Mouse (Mus musculus): ENCODE measurements at regions not wholly inside any gene's neighbourhood (a gene's known extent, or its start where the extent isn't known, plus 50 kb on each side); places are given as distances from the start of the nearest gene placed in this dataset.
"Not testable (repeated sequence)": the region's sequence is repeated elsewhere in the genome, so short reads cannot be mapped to it uniquely, and the experiment has no call there.

DNA sequence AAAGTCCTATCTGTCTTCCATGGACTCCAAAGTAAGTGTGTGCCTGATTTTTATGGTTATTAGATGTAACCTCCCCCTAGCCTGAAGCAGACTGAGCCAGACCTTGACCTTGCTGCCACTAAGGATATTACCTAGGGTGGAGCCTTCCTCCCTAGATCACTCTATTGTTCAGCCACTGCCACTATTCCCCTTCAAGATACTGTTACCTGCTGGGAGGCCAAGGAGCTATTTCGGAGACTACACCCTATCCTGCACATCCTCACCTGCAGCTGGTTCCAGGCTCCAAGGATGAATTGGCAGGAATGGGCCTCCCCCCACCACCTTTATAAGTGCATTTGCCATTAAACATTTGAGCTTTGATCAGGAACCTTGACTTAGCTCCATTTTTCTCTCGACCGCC, 769.4 kb downstream of the Efna5 start:
- WGBS = 84% methylated on average over 3 of the region's 3 CpGs

DNA sequence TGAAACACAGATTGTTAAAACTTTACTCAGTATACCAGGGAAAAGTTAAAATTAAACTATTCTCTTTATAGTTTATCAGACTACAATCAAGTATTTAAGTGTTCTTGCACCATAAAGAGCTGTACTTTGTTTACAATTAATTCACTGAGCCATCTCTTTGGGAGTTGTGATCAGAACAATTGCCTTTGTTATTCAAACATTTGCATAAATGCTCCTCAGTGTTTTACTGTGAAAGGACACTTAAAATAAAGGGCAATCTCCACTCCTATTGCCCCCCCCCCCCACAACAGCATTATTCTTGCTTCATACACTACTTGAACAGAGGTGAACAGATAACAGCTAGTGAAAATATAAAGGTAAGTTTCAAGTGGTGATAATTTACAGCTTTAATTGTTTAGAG, 772.1 kb downstream of the Efna5 start:
- Histone ChIP-seq H3K27me3 (ENCODE audit: control insufficient read depth, insufficient read depth, low read length) (no peaks in the 10 kb centered on the region), H3K36me3 (ENCODE audit: control insufficient read depth, insufficient read depth, low read length) (no peaks in the 10 kb centered on the region), H3K4me3 (ENCODE audit: low read depth, low read length) (no peak overlapping the region), H3K4me1 (ENCODE audit: control insufficient read depth, insufficient read depth, low read length) (no peaks in the 10 kb centered on the region), H3K27ac (ENCODE audit: low read depth, low read length) (no peak overlapping the region), H3K4me2 (no peak overlapping the region), H3K9me3 (ENCODE audit: control insufficient read depth, low read length) (no peaks in the 10 kb centered on the region), H3K9ac (ENCODE audit: low read length) (no peak overlapping the region)
- ATAC-seq (ENCODE audit: low FRiP score) = no peak
- DNase-seq (ENCODE audit: low spot score, missing footprints) = no peak

More for the DNA sequence above, 769.4 kb downstream of the Efna5 start:
- DNase-seq (ENCODE audit: low spot score, missing footprints); ATAC-seq (ENCODE audit: low FRiP score); H3K27me3 ChIP-seq (ENCODE audit: control insufficient read depth, insufficient read depth, low read length); H3K9me3 ChIP-seq (ENCODE audit: control insufficient read depth, low read length); H3K4me3 ChIP-seq (ENCODE audit: low read depth, low read length); H3K27ac ChIP-seq (ENCODE audit: low read depth, low read length); H3K36me3 ChIP-seq (ENCODE audit: control insufficient read depth, insufficient read depth, low read length); H3K4me1 ChIP-seq (ENCODE audit: control insufficient read depth, insufficient read depth, low read length); H3K4me2 ChIP-seq; H3K9ac ChIP-seq (ENCODE audit: low read length): not testable (repeated sequence)

DNA sequence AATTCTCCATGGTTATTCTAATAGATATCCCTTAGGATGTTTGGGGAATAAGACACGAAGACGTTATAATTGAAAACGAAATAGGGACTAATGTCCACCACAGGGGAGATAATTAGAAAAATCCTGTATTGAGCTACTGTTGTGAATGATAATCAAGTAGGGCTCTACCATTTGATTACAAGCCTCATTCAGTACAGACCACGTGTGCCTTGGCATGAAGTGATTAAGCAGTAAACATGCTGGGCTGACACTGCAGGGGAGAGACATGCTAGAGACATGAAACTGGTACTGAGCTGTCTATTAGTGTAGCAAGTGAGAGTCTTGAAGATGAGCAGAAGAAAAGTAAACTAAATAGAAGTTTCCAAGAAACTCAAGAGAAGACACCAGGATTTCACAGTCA, 797.8 kb downstream of the Efna5 start:
- H3K27ac ChIP-seq (ENCODE audit: low read depth, low read length) = no peak overlapping the region
- no peak overlapping the region for H3K4me2 ChIP-seq
- 76% methylated on average over 4 of the region's 4 CpGs for WGBS
- H3K9me3 ChIP-seq (ENCODE audit: control insufficient read depth, low read length) = no peaks in the 10 kb centered on the region
- no peak overlapping the region for H3K9ac ChIP-seq (ENCODE audit: low read length)
- ATAC-seq (ENCODE audit: low FRiP score) (no peak), DNase-seq (ENCODE audit: low spot score, missing footprints) (no peak)
- H3K4me1 ChIP-seq (ENCODE audit: control insufficient read depth, insufficient read depth, low read length) = no peaks in the 10 kb centered on the region
- no peaks in the 10 kb centered on the region for H3K27me3 ChIP-seq (ENCODE audit: control insufficient read depth, insufficient read depth, low read length)
- no peaks in the 10 kb centered on the region for H3K36me3 ChIP-seq (ENCODE audit: control insufficient read depth, insufficient read depth, low read length)
- no peak overlapping the region for H3K4me3 ChIP-seq (ENCODE audit: low read depth, low read length)

DNA sequence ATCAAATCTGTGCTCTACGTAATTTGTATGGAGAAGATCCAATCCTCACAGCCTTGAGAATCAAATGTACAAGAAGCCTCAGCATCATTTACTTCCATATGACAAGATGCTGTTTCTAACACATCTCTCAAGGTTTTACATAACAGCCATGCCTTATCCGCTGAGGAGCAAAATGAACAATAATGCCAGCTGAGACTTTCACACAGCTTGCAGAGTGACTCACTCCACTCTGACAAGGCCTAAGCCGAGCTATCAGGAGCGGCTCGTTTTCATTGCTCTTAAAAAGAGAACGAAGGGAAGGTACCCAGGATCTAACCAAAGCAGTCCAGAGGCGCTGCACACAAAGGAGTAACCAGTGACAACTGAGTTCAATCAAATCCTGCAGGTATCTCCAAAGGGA, 803.5 kb downstream of the Efna5 start:
- Histone ChIP-seq H3K9me3 (ENCODE audit: control insufficient read depth, low read length) (no peaks in the 10 kb centered on the region), H3K27ac (ENCODE audit: low read depth, low read length) (no peak overlapping the region), H3K4me2 (no peak overlapping the region), H3K4me3 (ENCODE audit: low read depth, low read length) (no peak overlapping the region), H3K4me1 (ENCODE audit: control insufficient read depth, insufficient read depth, low read length) (no peaks in the 10 kb centered on the region), H3K36me3 (ENCODE audit: control insufficient read depth, insufficient read depth, low read length) (no peaks in the 10 kb centered on the region), H3K9ac (ENCODE audit: low read length) (no peak overlapping the region), H3K27me3 (ENCODE audit: control insufficient read depth, insufficient read depth, low read length) (no peaks in the 10 kb centered on the region)
- DNase-seq (ENCODE audit: low spot score, missing footprints) (no peak), ATAC-seq (ENCODE audit: low FRiP score) (no peak)
- WGBS = 79% methylated on average over 7 of the region's 7 CpGs

DNA sequence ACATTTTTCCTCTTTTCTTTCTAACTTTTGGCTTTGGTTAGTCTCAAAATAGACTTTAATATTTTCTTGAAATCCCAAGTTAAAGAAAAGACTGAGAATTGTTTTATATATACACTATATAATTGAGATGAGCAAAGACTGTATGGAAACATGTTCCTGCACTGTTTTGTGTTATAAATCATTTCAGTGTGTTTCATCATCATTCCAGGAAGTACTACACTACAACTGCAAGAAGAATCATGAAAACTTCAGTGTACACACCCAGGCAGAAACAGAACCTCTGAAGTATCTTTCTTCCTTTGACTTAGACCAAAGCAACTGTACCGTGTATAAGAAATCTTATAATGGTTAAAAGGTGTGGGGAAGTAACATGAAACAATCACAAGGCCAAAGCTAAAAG, 816.2 kb downstream of the Efna5 start:
- ATAC-seq (ENCODE audit: low FRiP score) (no peak), DNase-seq (ENCODE audit: low spot score, missing footprints) (no peak)
- H3K4me1 ChIP-seq (ENCODE audit: control insufficient read depth, insufficient read depth, low read length) = no peaks in the 10 kb centered on the region
- H3K4me3 ChIP-seq (ENCODE audit: low read depth, low read length) = no peak overlapping the region
- H3K9me3 ChIP-seq (ENCODE audit: control insufficient read depth, low read length) = no peaks in the 10 kb centered on the region
- WGBS = 86% methylated on average over 1 of the region's 1 CpGs
- H3K4me2 ChIP-seq = no peak overlapping the region
- H3K9ac ChIP-seq (ENCODE audit: low read length) = no peak overlapping the region
- H3K27ac ChIP-seq (ENCODE audit: low read depth, low read length) = no peak overlapping the region
- H3K27me3 ChIP-seq (ENCODE audit: control insufficient read depth, insufficient read depth, low read length) = no peaks in the 10 kb centered on the region
- no peaks in the 10 kb centered on the region for H3K36me3 ChIP-seq (ENCODE audit: control insufficient read depth, insufficient read depth, low read length)

DNA sequence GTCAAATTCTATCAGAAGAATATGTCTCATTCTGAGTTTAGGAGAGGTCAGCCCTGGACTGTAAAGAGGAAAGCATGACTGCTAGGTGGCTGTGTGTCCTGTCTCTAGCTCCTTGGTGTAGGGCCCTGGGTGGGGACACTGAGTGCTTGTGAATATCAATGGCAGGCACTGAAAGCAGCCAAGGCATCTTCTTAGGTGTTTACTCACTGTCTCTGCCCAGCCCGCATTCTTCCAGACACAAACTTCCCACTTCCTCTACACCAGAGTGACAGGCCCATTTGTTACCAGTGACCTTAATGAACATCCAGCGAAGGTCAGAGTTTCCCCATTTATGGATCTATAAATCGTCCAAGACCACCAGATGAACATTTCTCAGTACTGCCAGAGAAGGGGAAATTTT, 823.1 kb downstream of the Efna5 start:
- Histone ChIP-seq H3K9ac (ENCODE audit: low read length) (no peak overlapping the region), H3K27ac (ENCODE audit: low read depth, low read length) (no peak overlapping the region), H3K27me3 (ENCODE audit: control insufficient read depth, insufficient read depth, low read length) (no peaks in the 10 kb centered on the region), H3K4me3 (ENCODE audit: low read depth, low read length) (no peak overlapping the region), H3K4me2 (no peak overlapping the region), H3K4me1 (ENCODE audit: control insufficient read depth, insufficient read depth, low read length) (no peaks in the 10 kb centered on the region), H3K36me3 (ENCODE audit: control insufficient read depth, insufficient read depth, low read length) (no peaks in the 10 kb centered on the region), H3K9me3 (ENCODE audit: control insufficient read depth, low read length) (no peaks in the 10 kb centered on the region)
- ATAC-seq (ENCODE audit: low FRiP score) (no peak), DNase-seq (ENCODE audit: low spot score, missing footprints) (no peak)
- 75% methylated on average over 3 of the region's 3 CpGs for WGBS

DNA sequence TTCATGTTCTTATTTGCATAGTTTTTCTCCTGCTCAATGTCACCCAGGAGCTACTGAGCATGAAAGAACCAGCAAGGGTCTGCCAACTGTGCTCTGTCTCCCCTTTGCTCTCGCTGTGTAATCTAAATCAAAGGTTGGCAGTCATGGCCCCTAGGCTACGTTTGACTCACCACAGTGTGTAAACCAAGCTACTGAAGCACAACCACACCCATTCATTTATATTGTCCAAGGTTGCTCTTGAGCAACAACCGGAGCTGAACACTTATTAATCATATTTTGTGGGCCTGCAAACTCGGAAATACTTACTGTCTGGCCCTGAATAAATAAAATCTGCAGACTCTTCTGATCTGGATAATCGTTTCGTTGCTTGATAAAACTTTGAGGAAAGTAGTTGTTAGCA, 826.3 kb downstream of the Efna5 start:
- H3K27me3 ChIP-seq (ENCODE audit: control insufficient read depth, insufficient read depth, low read length) = no peaks in the 10 kb centered on the region
- WGBS = 68% methylated on average over 6 of the region's 6 CpGs
- DNase-seq (ENCODE audit: low spot score, missing footprints) (no peak), ATAC-seq (ENCODE audit: low FRiP score) (no peak)
- H3K4me2 ChIP-seq = no peak overlapping the region
- no peak overlapping the region for H3K27ac ChIP-seq (ENCODE audit: low read depth, low read length)
- H3K9me3 ChIP-seq (ENCODE audit: control insufficient read depth, low read length) = no peaks in the 10 kb centered on the region
- no peak overlapping the region for H3K9ac ChIP-seq (ENCODE audit: low read length)
- H3K4me1 ChIP-seq (ENCODE audit: control insufficient read depth, insufficient read depth, low read length) = no peaks in the 10 kb centered on the region
- H3K4me3 ChIP-seq (ENCODE audit: low read depth, low read length) = no peak overlapping the region
- no peaks in the 10 kb centered on the region for H3K36me3 ChIP-seq (ENCODE audit: control insufficient read depth, insufficient read depth, low read length)

DNA sequence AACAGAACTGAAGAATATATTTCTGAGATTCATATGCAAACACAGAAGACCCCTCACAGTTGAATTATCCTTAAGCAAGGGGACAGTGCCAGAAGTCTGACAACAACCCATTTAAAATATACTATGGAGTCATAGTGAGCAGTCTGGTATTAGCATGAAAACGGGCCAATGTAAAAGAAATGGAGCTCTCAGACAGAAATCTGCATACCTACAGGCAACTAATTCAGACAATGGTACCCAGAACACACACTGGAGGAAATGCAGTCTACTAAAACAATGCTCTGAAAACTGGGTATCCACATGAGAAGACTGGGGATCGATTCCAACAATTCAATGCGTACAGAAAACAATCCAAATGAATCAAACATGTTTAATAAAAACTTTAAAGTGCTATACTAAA, 832.1 kb downstream of the Efna5 start:
- Histone ChIP-seq H3K4me1 (ENCODE audit: control insufficient read depth, insufficient read depth, low read length) (no peaks in the 10 kb centered on the region), H3K4me2 (no peak overlapping the region), H3K4me3 (ENCODE audit: low read depth, low read length) (no peak overlapping the region), H3K9me3 (ENCODE audit: control insufficient read depth, low read length) (no peaks in the 10 kb centered on the region), H3K27ac (ENCODE audit: low read depth, low read length) (no peak overlapping the region), H3K36me3 (ENCODE audit: control insufficient read depth, insufficient read depth, low read length) (no peaks in the 10 kb centered on the region), H3K9ac (ENCODE audit: low read length) (no peak overlapping the region), H3K27me3 (ENCODE audit: control insufficient read depth, insufficient read depth, low read length) (no peaks in the 10 kb centered on the region)
- ATAC-seq (ENCODE audit: low FRiP score) (no peak), DNase-seq (ENCODE audit: low spot score, missing footprints) (no peak)
- WGBS = 84% methylated on average over 3 of the region's 3 CpGs

DNA sequence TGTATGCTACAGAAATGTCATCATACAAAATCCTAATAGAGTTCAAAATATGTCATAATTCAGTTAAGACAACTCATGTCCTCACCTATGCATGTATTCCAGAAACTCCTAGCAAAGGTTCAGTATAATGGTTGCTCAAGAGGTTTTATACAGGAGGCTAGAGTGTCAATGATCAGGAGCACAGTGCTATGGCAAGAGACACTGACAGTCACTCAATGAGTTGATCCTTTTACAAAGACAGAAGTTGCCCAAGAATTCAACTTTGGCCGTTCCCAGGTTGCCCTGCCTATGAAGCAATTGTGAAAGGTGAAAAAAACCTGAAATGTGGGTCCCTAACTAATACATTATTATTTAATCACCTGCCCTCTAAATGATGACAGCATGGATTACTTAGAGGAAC, 850.5 kb downstream of the Efna5 start:
- ATAC-seq (ENCODE audit: low FRiP score) = no peak
- Histone ChIP-seq H3K36me3 (ENCODE audit: control insufficient read depth, insufficient read depth, low read length) (no peaks in the 10 kb centered on the region), H3K27ac (ENCODE audit: low read depth, low read length) (no peak overlapping the region), H3K9me3 (ENCODE audit: control insufficient read depth, low read length) (no peaks in the 10 kb centered on the region), H3K4me2 (no peak overlapping the region), H3K9ac (ENCODE audit: low read length) (no peak overlapping the region), H3K4me3 (ENCODE audit: low read depth, low read length) (no peak overlapping the region), H3K4me1 (ENCODE audit: control insufficient read depth, insufficient read depth, low read length) (no peaks in the 10 kb centered on the region), H3K27me3 (ENCODE audit: control insufficient read depth, insufficient read depth, low read length) (no peaks in the 10 kb centered on the region)
- no peak for DNase-seq (ENCODE audit: low spot score, missing footprints)
- 71% methylated on average over 1 of the region's 1 CpGs for WGBS
